In the genomic region with DNA sequence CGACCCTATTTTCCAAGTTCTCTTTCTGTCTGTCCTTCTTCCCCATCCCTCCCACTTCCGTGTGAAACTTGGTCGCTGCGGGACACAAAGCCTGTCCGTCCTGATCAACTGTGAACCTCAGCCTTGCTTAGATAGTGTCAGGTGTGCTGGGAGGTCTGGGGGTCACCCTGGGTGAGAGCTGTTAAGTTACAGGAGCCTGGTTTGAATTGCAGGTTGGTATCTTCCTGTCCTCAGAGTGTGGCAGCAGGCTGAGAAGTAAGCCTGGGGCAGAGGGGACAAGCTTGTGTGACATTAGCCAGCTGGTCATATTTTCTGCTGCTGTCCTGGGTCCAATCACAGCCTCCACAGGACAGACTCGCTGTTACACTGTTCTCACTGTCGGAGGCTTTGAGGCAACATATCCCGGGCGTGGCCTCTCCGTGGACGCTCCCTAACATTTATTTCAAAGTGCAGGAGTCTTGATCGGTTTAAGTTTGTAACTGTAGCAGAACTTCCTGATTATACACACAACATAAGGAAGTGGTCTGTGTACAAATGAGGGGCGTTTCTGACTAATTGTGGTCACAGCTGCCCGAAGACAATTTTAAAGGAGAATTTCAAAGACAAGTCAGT, we compare ENCODE assay signal across 8 mouse cellular contexts. TPM values are rescaled to one million over a fixed set of nuclear protein-coding genes. Genes with fewer than 3 reads are reported as not detected.
DNase-seq lines count a peak whose midpoint lies in the region; ATAC-seq and TF ChIP-seq lines count a peak whose summit lies in the region.

No protein-coding gene starts in this region.

- no peak for TF ChIP-seq CTCF in E14TG2a.4 (conservative IDR thresholded peaks at IDR 0.05; ENCODE audit: low read length)

- H3K36me3 ChIP-seq in E14TG2a.4 (ENCODE audit: insufficient read depth, low read length), result peaks cover 53% of the 10 kb centered on the region
- peaks cover 6% of the 10 kb centered on the region; the same call in 1 of the 2 replicates for H3K36me3 ChIP-seq in heart, embryonic 10.5 days
- peaks cover 28% of the 10 kb centered on the region for H3K36me3 ChIP-seq in midbrain, embryonic 10.5 days

- WGBS in heart, embryonic 10.5 days, result 18% methylated on average over 14 of the region's 14 CpGs
- 28% methylated on average over 14 of the region's 14 CpGs for WGBS in midbrain, embryonic 10.5 days

- DNase-seq in heart, embryonic 10.5 days (ENCODE audit: low spot score), result no peak
- peak; percentile 59 to 66 for DNase-seq in kidney, postnatal 4 days
- DNase-seq in midbrain, embryonic 10.5 days (ENCODE audit: low spot score), result no peak
- DNase-seq in urinary bladder, postnatal 10 days (ENCODE audit: low spot score), result no peak
- DNase-seq in frontal cortex, postnatal 10 days (ENCODE audit: low spot score in 2 of 2), result no peak
- no peak for DNase-seq in layer of hippocampus, postnatal 14 days (ENCODE audit: low spot score in 2 of 2)

- H3K27me3 ChIP-seq in E14TG2a.4 (ENCODE audit: insufficient read depth, low read length), result no peaks in the 10 kb centered on the region
- no peaks in the 10 kb centered on the region for H3K27me3 ChIP-seq in heart, embryonic 10.5 days (ENCODE audit: insufficient read depth, poor library complexity, severe bottlenecking)
- H3K27me3 ChIP-seq in midbrain, embryonic 10.5 days (ENCODE audit: low read depth, poor library complexity, severe bottlenecking), result no peaks in the 10 kb centered on the region

- ATAC-seq in activated CD4-positive, CD25-positive, alpha-beta regulatory T cell, adult 4 months, result peak; percentile 19

- H3K4me3 ChIP-seq in E14TG2a.4 (replicated peaks; ENCODE audit: low read length), result peak overlapping the region; percentile 71
- H3K4me3 ChIP-seq in heart, embryonic 10.5 days, result peak overlapping the region; percentile 55
- peak overlapping the region; percentile 51 for H3K4me3 ChIP-seq in midbrain, embryonic 10.5 days

- H3K27ac ChIP-seq in heart, embryonic 10.5 days, result peak overlapping the region; percentile 88
- H3K27ac ChIP-seq in midbrain, embryonic 10.5 days (replicated peaks), result peak overlapping the region; percentile 95

- H3K9me3 ChIP-seq in E14TG2a.4 (ENCODE audit: low read length), result peaks cover 45% of the 10 kb centered on the region
- no peaks in the 10 kb centered on the region for H3K9me3 ChIP-seq in heart, embryonic 10.5 days
- no peaks in the 10 kb centered on the region for H3K9me3 ChIP-seq in midbrain, embryonic 10.5 days (replicated peaks)

- H3K4me1 ChIP-seq in E14TG2a.4 (replicated peaks; ENCODE audit: low read depth, low read length), result peaks cover 65% of the 10 kb centered on the region
- peaks cover 83% of the 10 kb centered on the region for H3K4me1 ChIP-seq in heart, embryonic 10.5 days
- peaks cover 85% of the 10 kb centered on the region for H3K4me1 ChIP-seq in midbrain, embryonic 10.5 days

RNA-seq across cellular contexts. Expression of gene Trak1, which starts 17.3 kb away (rescaled TPM):
- polyA plus RNA-seq in activated CD4-positive, CD25-positive, alpha-beta regulatory T cell, adult 4 months (2017; shearing (Covaris generic)), result 10 to 100 TPM in 1 of 2 experiments, 1 to 10 TPM in 1; 9.4 to 11.2 TPM
- 18.2 and 24.1 TPM in 2 replicates for polyA plus RNA-seq in heart, embryonic 10.5 days (2016; fragmentation: Nextera tagmentation; extraction: Ambion mirVana)
- 26.5 and 29.7 TPM in 2 replicates for polyA plus RNA-seq in midbrain, embryonic 10.5 days (2016; fragmentation: Nextera tagmentation; extraction: Ambion mirVana)
- 100 to 1,000 TPM; 230 to 235 TPM for total RNA-seq in layer of hippocampus, postnatal 14 days (2021)

RNA-seq across cellular contexts. Expression of gene Ulk4, which starts 37.6 kb away (rescaled TPM):
- polyA plus RNA-seq in activated CD4-positive, CD25-positive, alpha-beta regulatory T cell, adult 4 months (2017; shearing (Covaris generic)), result 1 to 10 TPM in 1 of 2 experiments, under 1 TPM in 1; 0.25 to 2.8 TPM
- 89.4 and 98.5 TPM in 2 replicates for polyA plus RNA-seq in heart, embryonic 10.5 days (2016; fragmentation: Nextera tagmentation; extraction: Ambion mirVana)
- 147 and 155 TPM in 2 replicates for polyA plus RNA-seq in midbrain, embryonic 10.5 days (2016; fragmentation: Nextera tagmentation; extraction: Ambion mirVana)
- total RNA-seq in layer of hippocampus, postnatal 14 days (2021), result 1 to 10 TPM; 8.2 to 9.4 TPM

Comparison
In these comparisons a context has a peak if more than half of its experiments do, and no peak if none do; other contexts are left out.
1. DNase-seq: peak in kidney, postnatal 4 days (2 of 2); none in heart, embryonic 10.5 days (single experiment), midbrain, embryonic 10.5 days (single experiment), urinary bladder, postnatal 10 days (single experiment), frontal cortex, postnatal 10 days (0 of 2) and layer of hippocampus, postnatal 14 days (0 of 2).
2. RNA of gene Ulk4, which starts 37.6 kb away (polyA plus RNA-seq): 147 to 155 TPM in midbrain, embryonic 10.5 days and 89.4 to 98.5 TPM in heart, embryonic 10.5 days; 0.25 to 2.8 TPM in activated CD4-positive, CD25-positive, alpha-beta regulatory T cell, adult 4 months; every median in the first group is over 10 times any median in the second.
3. Peak in every context shown above with its lines, with median percentiles within 50 percentile points of each other: H3K4me3 ChIP-seq.